Mouse (Mus musculus) embryonic fibroblast, embryonic 13.5 days (primary cell): ENCODE measurements around the gene Neurl1b. TPM values are rescaled to one million over a fixed set of nuclear protein-coding genes. Genes with fewer than 3 reads are reported as not detected.

Experiments
- H3K27ac ChIP-seq: 2 replicates; pipeline ENCODE4 v1.5.1; 2012; ENCODE audit warnings: low read length, control low read depth, inconsistent platforms; ENCODE audit not compliant: insufficient read depth
- H3K4me1 ChIP-seq: 2 replicates; pipeline ENCODE4 v1.6.1; 2011; ENCODE audit warnings: low read length; ENCODE audit not compliant: control insufficient read depth, insufficient read depth
- H3K4me3 ChIP-seq: 2 replicates; pipeline ENCODE4 v1.5.1; 2011; ENCODE audit warnings: mild to moderate bottlenecking, control low read depth, low read length; ENCODE audit not compliant: insufficient read depth
- CTCF ChIP-seq: IDR thresholded peaks from 2 replicates; pipeline ENCODE4 v1.5.1; 2011; ENCODE audit warnings: mild to moderate bottlenecking, control low read depth, low read length, moderate library complexity, borderline replicate concordance; ENCODE audit not compliant: insufficient read depth
- POLR2A ChIP-seq: IDR thresholded peaks from 2 replicates; pipeline ENCODE4 v1.6.1; 2011; ENCODE audit warnings: low read depth, mild to moderate bottlenecking, control low read depth, low read length, moderate library complexity
- polyA plus RNA-seq: library from polyadenylated mRNA; stranded (reverse); fragments of >200 nt; gene quantifications from 2 replicates; pipeline ENCODE4 v1.2.4, GENCODE M21; 2011; ENCODE audit warnings: low read depth; ENCODE audit not compliant: missing spikeins, insufficient read length

Gene Neurl1b
- 1.2 and 2.4 TPM in 2 replicates for polyA plus RNA-seq

DNA sequence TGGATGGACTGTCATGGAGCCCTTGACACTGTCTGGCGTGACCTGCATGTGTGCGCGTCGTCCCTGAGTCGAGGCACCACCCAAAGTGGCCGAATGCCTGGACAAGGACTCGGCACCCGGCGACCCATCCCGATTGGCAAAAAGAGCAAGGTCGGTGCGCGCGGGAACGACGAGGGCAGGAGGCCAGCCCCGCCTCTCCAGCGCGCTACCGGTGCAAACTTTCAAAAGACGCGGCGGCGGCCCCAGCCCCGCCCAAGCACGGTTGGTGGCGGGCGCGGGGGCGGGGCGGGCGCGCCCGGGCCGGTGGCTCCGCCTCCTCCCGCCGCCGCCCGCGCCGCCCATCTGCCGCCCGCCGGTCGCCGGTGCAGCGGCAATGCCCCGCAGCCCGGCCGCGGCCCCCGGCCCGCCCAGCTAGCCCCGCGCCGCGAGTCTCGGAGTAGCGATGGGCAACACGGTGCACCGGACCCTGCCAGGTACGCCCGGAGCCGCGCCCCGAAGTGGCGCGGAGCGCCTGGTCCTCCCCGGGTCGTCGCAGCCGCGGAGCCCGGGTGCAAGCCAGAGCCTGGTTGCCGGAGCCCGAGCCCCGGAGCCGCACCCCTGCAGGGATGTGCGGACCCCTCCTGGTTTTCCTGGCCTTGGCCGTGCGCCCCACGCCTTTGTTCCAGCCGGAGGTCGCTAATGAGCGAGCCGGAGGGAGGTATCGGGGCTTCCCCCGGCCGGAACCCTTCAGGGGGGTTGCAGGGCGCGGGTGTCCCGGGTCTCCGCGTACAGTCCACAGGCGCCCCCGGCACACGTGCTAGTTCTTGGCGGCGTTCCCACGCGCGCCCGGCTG is at the start of gene Neurl1b:
Neurl1b (plus strand) TSS at position 307 of the 832 bp plus-strand sequence.
- TF ChIP-seq POLR2A (no peak), CTCF (no peak)
- H3K27ac ChIP-seq: no peak within 1 kb of the TSS
- no peaks in the 10 kb centered on the region for H3K4me1 ChIP-seq
- H3K4me3 ChIP-seq: peak within 1 kb of the TSS; percentile 53

DNA sequence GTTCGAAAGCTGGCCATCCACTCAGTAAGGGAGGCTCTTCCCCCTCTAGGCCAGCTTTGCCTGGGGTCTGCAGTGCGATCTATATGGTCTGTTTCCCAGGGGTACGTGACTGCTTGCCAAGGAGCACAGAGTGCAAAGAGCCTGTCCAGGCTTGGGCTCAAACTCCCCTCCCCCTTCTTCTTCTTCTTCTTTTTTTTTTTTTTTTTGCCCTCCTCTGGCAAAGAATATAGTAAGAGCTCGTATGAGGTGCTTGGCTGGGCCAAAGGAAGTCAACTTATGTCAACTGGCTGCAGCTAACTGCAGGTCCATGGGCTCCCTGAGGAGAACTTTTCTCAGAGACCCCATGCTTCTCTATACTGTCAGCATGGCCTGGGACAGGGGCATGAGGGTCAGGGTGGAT is 47.8 kb upstream of the Neurl1b start:
- no peak overlapping the region for H3K4me3 ChIP-seq
- H3K27ac ChIP-seq: no peak overlapping the region
- TF ChIP-seq CTCF: no peak
- no peak for TF ChIP-seq POLR2A
- peaks cover 5% of the 10 kb centered on the region; the same call in 1 of the 2 replicates for H3K4me1 ChIP-seq

DNA sequence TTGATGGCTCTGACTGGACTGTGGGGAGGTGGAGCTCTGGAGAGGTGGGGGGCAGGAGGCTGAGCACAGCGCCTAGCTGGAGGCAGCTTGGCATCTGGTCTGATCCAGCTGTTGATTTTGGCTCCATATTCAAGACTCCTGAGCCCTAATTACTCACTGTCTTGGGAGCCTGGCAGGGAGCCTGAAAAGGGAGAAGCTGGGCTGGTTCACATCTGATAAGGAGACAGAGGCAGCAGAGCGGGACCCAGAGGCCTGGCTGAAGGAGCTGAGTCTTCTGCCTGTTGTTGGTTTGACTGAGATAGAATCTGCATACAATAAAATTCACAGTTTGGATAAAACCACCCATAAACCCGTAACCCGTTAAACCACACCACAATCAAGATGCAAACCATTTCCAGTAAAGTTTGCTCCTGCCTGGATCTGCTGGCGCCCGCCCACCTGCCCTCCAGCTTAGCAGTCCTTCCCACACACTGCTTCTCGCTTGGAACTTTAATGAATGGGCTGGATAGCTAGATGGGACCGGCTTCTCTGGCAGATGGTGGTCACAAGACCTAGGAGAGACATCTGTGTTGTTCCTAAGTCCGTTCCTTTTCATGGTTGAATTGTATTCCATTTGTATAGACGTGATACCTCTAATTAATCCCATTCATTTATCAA is 46.2 kb upstream of the Neurl1b start:
- Histone ChIP-seq H3K27ac (peak overlapping the region; percentile 1; the same call in 1 of the 2 replicates), H3K4me3 (no peak overlapping the region), H3K4me1 (peaks cover 5% of the 10 kb centered on the region; the same call in 1 of the 2 replicates)
- TF ChIP-seq CTCF (no peak), POLR2A (no peak)

DNA sequence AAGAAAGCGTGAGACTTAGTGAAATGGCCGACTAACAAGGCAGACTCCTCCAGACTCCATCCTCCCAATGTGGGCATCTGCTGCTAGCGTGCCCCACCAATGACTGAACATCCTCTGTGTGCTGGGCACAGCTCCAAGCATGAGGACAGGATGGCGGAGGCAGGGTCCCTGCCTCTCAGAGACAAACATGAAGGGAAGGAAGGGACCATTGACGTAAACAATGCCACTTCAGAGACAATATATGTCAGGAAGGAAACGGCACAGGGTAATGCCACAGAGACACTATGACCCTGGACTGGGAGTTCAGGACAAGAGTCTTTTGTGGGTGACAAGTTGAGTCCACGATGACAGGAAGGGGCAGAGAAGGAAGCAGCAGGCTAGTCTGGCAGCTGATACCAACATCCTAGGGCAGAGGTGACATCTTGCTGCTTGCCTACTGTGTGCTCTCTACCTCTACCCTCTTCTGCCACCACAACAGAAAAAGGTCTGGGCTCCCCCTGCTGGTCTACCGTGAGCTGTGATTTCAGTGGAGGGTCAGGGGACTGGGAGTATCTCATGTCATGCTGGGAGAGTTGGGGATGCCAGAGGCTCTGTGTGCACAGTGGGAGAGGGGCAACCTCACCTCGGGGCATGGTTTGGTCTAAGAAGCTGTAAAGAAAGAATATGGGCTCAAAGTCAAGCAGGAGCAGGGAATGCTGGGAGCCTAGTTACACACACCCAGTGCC is 43.9 kb upstream of the Neurl1b start:
- Histone ChIP-seq H3K4me3 (no peak overlapping the region), H3K27ac (no peak overlapping the region), H3K4me1 (peaks cover 5% of the 10 kb centered on the region; the same call in 1 of the 2 replicates)
- TF ChIP-seq CTCF (no peak), POLR2A (no peak)

DNA sequence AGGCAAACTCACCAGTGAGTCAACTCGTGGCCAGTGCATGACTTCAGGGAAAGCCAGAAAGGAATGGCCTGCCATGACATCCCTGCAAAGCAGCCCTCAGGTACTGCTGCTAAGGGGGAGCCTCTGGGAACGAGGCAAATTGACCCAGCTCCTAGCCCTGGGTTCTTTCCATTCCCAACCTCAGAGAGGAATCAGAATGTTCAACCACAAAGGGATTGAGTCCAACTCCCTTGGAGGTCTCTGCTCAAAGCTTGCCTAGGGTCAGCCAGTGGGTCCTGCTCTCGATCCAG is 43.4 kb upstream of the Neurl1b start:
- H3K4me1 ChIP-seq: peaks cover 5% of the 10 kb centered on the region; the same call in 1 of the 2 replicates
- H3K27ac ChIP-seq: no peak overlapping the region
- no peak for TF ChIP-seq POLR2A
- no peak for TF ChIP-seq CTCF
- H3K4me3 ChIP-seq: no peak overlapping the region

DNA sequence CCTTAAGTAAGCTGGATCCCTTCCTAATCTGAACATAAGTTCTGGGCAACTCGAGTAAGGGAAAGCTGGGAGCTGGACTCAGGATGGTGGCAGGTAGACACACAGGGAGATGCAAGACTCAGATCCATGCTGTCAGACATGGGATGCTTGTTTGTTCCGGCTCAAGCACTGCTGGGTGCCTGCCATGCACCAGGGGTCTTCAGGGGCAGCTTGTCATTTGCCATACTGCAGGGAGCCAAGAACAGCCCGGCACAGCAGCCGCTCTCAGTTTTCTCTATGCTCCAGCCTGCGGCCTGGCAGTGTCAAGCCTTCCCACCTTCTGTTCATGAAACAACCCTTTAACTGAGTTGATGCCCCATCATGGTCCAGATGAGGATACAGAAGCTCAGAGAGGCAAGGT is 41.4 kb upstream of the Neurl1b start:
- Histone ChIP-seq H3K4me1 (peaks cover 3% of the 10 kb centered on the region; the same call in 1 of the 2 replicates), H3K4me3 (no peak overlapping the region), H3K27ac (no peak overlapping the region)
- TF ChIP-seq POLR2A: no peak
- no peak for TF ChIP-seq CTCF

DNA sequence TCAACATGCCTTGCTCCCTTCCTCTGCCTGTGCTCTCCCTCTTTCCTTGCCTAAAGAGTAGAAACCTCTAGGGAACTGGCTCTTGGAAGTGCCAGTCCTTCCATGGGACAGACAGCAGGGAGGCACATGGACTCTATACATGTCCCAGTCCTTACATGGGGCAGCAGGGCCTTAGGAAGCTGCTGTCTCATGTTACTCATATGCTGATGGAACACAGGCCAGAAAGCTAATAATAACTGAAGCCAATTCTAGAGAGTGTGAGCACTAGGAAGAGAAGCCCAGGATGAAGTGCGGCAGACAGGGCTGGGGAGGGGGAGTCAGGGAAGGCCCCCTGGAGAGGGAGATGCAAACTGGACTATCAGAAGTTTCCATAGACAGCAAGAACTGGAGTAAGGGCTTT is 38.2 kb upstream of the Neurl1b start:
- no peak for TF ChIP-seq CTCF
- no peak for TF ChIP-seq POLR2A
- H3K4me1 ChIP-seq: no peaks in the 10 kb centered on the region
- no peak overlapping the region for H3K27ac ChIP-seq
- H3K4me3 ChIP-seq: no peak overlapping the region

DNA sequence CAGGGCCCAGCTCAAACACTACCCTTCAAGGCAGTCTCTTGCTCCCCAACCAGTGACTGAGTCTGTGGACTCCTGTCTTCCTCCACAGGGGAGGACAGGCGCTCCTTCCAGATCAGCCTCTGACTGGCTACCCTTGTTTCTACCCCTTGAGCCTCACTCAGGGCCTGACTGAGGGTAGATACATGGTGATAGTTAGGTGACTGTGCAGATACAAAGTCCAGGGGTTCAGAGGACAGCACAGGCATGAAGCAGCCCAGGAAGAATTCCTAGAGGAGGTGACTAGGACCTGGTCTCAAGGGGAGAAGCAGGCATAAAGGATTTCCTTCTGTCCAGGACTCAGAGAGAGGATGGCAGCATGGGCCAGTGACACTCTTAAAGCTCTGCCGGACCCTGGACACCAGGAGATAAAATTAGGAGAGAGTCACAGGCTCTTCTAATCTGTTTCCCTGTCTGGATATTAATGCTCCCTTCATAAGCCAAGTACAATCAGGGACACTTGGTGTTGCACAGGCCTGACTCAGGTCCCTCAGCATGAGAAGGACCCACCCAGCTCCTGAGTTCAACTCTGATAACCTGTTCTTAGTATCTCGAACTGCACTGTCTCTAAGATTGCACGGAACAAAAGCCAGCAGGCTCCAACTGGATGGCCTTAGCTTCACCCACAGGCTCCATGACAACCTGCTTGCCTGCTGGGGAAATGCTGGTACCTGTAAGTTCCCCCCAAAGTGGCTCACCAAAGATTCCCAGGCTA is 37.5 kb upstream of the Neurl1b start:
- no peak overlapping the region for H3K4me3 ChIP-seq
- H3K4me1 ChIP-seq: no peaks in the 10 kb centered on the region
- no peak overlapping the region for H3K27ac ChIP-seq
- TF ChIP-seq POLR2A: no peak
- no peak for TF ChIP-seq CTCF

DNA sequence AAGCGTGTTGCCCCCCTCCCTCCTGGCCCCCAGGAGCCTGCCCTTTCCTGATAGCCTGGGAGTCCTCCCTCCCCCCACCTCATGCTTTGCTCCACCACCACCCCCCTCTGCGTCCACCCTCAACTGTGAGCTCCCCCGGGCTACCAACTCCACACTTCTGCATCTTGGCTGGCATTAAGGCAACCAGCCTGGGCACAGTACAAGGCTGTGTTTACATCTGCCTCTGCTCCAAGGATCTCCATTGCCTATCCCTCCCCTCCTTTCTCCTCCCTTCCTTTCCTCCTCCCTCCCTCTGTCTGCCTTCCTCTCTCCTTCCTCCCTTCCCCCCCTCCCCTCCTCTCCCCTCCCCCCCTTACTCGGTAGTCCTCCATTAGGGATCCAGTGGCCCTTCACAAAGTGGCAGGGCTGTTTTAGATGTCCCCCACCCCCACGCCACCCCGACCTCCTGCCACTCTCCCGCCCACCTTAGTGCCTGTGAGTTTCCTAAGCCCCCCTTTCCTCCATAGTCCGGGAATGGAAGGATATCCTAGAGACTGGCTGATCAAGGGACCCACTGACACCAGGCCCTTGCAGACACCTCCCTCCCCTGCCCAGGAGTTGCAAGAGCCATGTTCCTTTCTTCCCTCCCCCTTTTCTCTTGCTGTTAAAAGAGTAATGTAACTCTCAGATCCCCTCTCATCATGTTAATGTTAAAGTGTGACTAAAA is 34.2 kb upstream of the Neurl1b start:
- Histone ChIP-seq H3K4me1 (no peaks in the 10 kb centered on the region), H3K27ac (no peak overlapping the region), H3K4me3 (no peak overlapping the region)
- TF ChIP-seq POLR2A (no peak), CTCF (no peak)

DNA sequence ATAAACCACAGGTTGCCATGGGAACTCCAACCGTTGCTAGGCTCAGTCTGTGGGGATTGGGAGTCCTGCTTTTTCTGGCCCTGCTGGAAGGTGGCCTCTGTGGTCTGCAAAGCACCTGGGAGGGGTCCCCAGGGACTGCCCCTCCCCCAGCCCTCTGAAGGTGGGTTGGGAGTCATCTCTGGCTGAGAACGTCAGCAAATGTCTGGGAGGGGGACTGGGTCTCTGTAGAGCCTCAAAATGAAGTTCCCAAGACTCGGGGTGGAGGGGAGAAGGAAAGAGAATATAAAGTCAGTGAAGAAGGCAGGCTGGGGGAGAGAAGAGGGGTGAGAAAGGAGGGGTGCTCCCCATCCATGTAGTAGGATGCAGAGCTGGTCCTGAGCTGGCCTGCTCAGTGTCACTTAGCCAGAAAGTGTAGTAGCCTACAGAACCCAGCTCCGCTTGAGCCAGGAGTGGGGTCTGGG is 33.6 kb upstream of the Neurl1b start:
- no peak overlapping the region for H3K27ac ChIP-seq
- H3K4me1 ChIP-seq: no peaks in the 10 kb centered on the region
- no peak for TF ChIP-seq CTCF
- no peak for TF ChIP-seq POLR2A
- H3K4me3 ChIP-seq: no peak overlapping the region
